Mouse (Mus musculus): ENCODE results near the gene Tet3.

- TF ChIP-seq EP300 (IDR thresholded peaks at IDR 0.05): no peak
- no peak for TF ChIP-seq CTCF (IDR thresholded peaks at IDR 0.05)
Observed at GRCm38 (mm10) chr6:83405511-83406064, 53.3 kb downstream of the Tet3 start.
